Mouse (Mus musculus): ENCODE results near the gene Ddx19a. TPM values are rescaled to one million over a fixed set of nuclear protein-coding genes. Genes with fewer than 3 reads are reported as not detected.
A peak's percentile ranks its signal among the peaks of the same experiment; 100 is the strongest.
"Not testable (repeated sequence)": the region's sequence is repeated elsewhere in the genome, so short reads cannot be mapped to it uniquely, and the experiment has no call there.

Gene Ddx19a
- polyA plus RNA-seq, 1 experiment: 21.4 TPM

GRCm38 (mm10) chr8:110958553-110958952, 39.0 kb downstream of the Ddx19a start:
- H3K4me1 ChIP-seq (ENCODE audit: control insufficient read depth, insufficient read depth, insufficient read length, low read length); H3K27ac ChIP-seq (replicated peaks; ENCODE audit: low read depth, low read length); H3K4me3 ChIP-seq (ENCODE audit: insufficient read depth, low read depth, low read length): not testable (repeated sequence)

- Histone ChIP-seq H3K27ac (replicated peaks; ENCODE audit: low read depth, low read length) (no peak overlapping the region), H3K4me1 (ENCODE audit: control insufficient read depth, insufficient read depth, insufficient read length, low read length) (no peaks in the 10 kb centered on the region)
These were observed 39.5 kb downstream of the Ddx19a start for GRCm38 (mm10) chr8:110958135-110958534.

GRCm38 (mm10) chr8:110957471-110957870, 40.1 kb downstream of the Ddx19a start:
- Histone ChIP-seq H3K27ac (replicated peaks; ENCODE audit: low read depth, low read length) (no peak overlapping the region), H3K4me1 (ENCODE audit: control insufficient read depth, insufficient read depth, insufficient read length, low read length) (no peaks in the 10 kb centered on the region), H3K4me3 (ENCODE audit: insufficient read depth, low read depth, low read length) (no peak overlapping the region)

More at GRCm38 (mm10) chr8:110958135-110958534, 39.5 kb downstream of the Ddx19a start:
- no peak overlapping the region for H3K4me3 ChIP-seq (ENCODE audit: insufficient read depth, low read depth, low read length)

GRCm38 (mm10) chr8:110956619-110957450, 40.8 kb downstream of the Ddx19a start:
- no peak overlapping the region for H3K4me3 ChIP-seq (ENCODE audit: insufficient read depth, low read depth, low read length)
- H3K4me1 ChIP-seq (ENCODE audit: control insufficient read depth, insufficient read depth, insufficient read length, low read length): no peaks in the 10 kb centered on the region
- no peak overlapping the region for H3K27ac ChIP-seq (replicated peaks; ENCODE audit: low read depth, low read length)

- no peak overlapping the region for H3K27ac ChIP-seq (replicated peaks; ENCODE audit: low read depth, low read length)
- no peaks in the 10 kb centered on the region; the same call in 1 of the 2 replicates for H3K4me1 ChIP-seq (ENCODE audit: control insufficient read depth, insufficient read depth, insufficient read length, low read length)
- H3K4me3 ChIP-seq (ENCODE audit: insufficient read depth, low read depth, low read length): no peak overlapping the region
These were observed 42.8 kb downstream of the Ddx19a start for GRCm38 (mm10) chr8:110954776-110955175.

- peaks cover 3% of the 10 kb centered on the region; the same call in 1 of the 2 replicates for H3K4me1 ChIP-seq (ENCODE audit: control insufficient read depth, insufficient read depth, insufficient read length, low read length)
- peak overlapping the region; percentile 46 for H3K4me3 ChIP-seq (ENCODE audit: insufficient read depth, low read depth, low read length)
- H3K27ac ChIP-seq (replicated peaks; ENCODE audit: low read depth, low read length): peak overlapping the region; percentile 64
These were observed 47.5 kb downstream of the Ddx19a start for GRCm38 (mm10) chr8:110950065-110950484.

- H3K4me3 ChIP-seq (ENCODE audit: insufficient read depth, low read depth, low read length): no peak overlapping the region
- no peak overlapping the region for H3K27ac ChIP-seq (replicated peaks; ENCODE audit: low read depth, low read length)
- peaks cover 22% of the 10 kb centered on the region for H3K4me1 ChIP-seq (ENCODE audit: control insufficient read depth, insufficient read depth, insufficient read length, low read length)
These were observed 51.9 kb downstream of the Ddx19a start for GRCm38 (mm10) chr8:110945716-110946115.

GRCm38 (mm10) chr8:110944276-110944876, 53.2 kb downstream of the Ddx19a start:
- H3K4me1 ChIP-seq (ENCODE audit: control insufficient read depth, insufficient read depth, insufficient read length, low read length): peaks cover 23% of the 10 kb centered on the region
- peak overlapping the region; percentile 17 for H3K27ac ChIP-seq (replicated peaks; ENCODE audit: low read depth, low read length)
- H3K4me3 ChIP-seq (ENCODE audit: insufficient read depth, low read depth, low read length): no peak overlapping the region

GRCm38 (mm10) chr8:110941453-110941948, 56.1 kb downstream of the Ddx19a start:
- Histone ChIP-seq H3K4me1 (ENCODE audit: control insufficient read depth, insufficient read depth, insufficient read length, low read length) (peaks cover 34% of the 10 kb centered on the region), H3K27ac (replicated peaks; ENCODE audit: low read depth, low read length) (peak overlapping the region; percentile 77)

GRCm38 (mm10) chr8:110940682-110941452, 56.7 kb downstream of the Ddx19a start:
- Histone ChIP-seq H3K27ac (replicated peaks; ENCODE audit: low read depth, low read length) (peak overlapping the region; percentile 77), H3K4me1 (ENCODE audit: control insufficient read depth, insufficient read depth, insufficient read length, low read length) (peaks cover 38% of the 10 kb centered on the region), H3K4me3 (ENCODE audit: insufficient read depth, low read depth, low read length) (no peak overlapping the region)

More at GRCm38 (mm10) chr8:110941453-110941948, 56.1 kb downstream of the Ddx19a start:
- H3K4me3 ChIP-seq (ENCODE audit: insufficient read depth, low read depth, low read length): no peak overlapping the region

GRCm38 (mm10) chr8:110938882-110939589, 58.6 kb downstream of the Ddx19a start:
- H3K27ac ChIP-seq (replicated peaks; ENCODE audit: low read depth, low read length): peak overlapping the region; percentile 82
- H3K4me1 ChIP-seq (ENCODE audit: control insufficient read depth, insufficient read depth, insufficient read length, low read length): peaks cover 34% of the 10 kb centered on the region
- no peak overlapping the region for H3K4me3 ChIP-seq (ENCODE audit: insufficient read depth, low read depth, low read length)

GRCm38 (mm10) chr8:110936217-110936616, 61.4 kb downstream of the Ddx19a start:
- Histone ChIP-seq H3K4me3 (ENCODE audit: insufficient read depth, low read depth, low read length) (no peak overlapping the region), H3K4me1 (ENCODE audit: control insufficient read depth, insufficient read depth, insufficient read length, low read length) (peaks cover 34% of the 10 kb centered on the region), H3K27ac (replicated peaks; ENCODE audit: low read depth, low read length) (no peak overlapping the region)

- Histone ChIP-seq H3K4me3 (ENCODE audit: insufficient read depth, low read depth, low read length) (no peak overlapping the region), H3K4me1 (ENCODE audit: control insufficient read depth, insufficient read depth, insufficient read length, low read length) (peaks cover 29% of the 10 kb centered on the region), H3K27ac (replicated peaks; ENCODE audit: low read depth, low read length) (no peak overlapping the region)
These were observed 64.3 kb downstream of the Ddx19a start for GRCm38 (mm10) chr8:110933272-110933671.

GRCm38 (mm10) chr8:110932444-110932843, 65.2 kb downstream of the Ddx19a start:
- H3K4me3 ChIP-seq (ENCODE audit: insufficient read depth, low read depth, low read length): no peak overlapping the region
- H3K27ac ChIP-seq (replicated peaks; ENCODE audit: low read depth, low read length): no peak overlapping the region
- peaks cover 30% of the 10 kb centered on the region for H3K4me1 ChIP-seq (ENCODE audit: control insufficient read depth, insufficient read depth, insufficient read length, low read length)
